Mouse (Mus musculus): Measurements from ENCODE around the gene Dtx3l.

- TF ChIP-seq CTCF (IDR thresholded peaks at IDR 0.05) = no peak
- TF ChIP-seq EP300 (IDR thresholded peaks at IDR 0.05) = no peak
Measured at GRCm38 (mm10) chr16:35966411-35967115, 27.6 kb upstream of the Dtx3l start.
